Mouse (Mus musculus) left cerebral cortex, postnatal 14 days (tissue): Measurements from ENCODE around the gene Bank1. TPM values are rescaled to one million over a fixed set of nuclear protein-coding genes. Genes with fewer than 3 reads are reported as not detected.

Source experiments
- DNase-seq, 2 experiments: peaks; one replicate each; pipeline ENCODE4 v3.0.0; 2021 to 2022; ENCODE audit warnings: low spot score in 2 of 2, mixed read lengths in 1 of 2
- intact Hi-C: fragments of 180-260 bp; cut with DNase I; formaldehyde crosslinking; loops from one replicate; pipeline ENCODE4 v1.15.1; 2025
- total RNA-seq, 2 experiments: library from RNA; stranded (reverse); gene quantifications; 2 replicates each; pipeline ENCODE4 v1.2.3; 2021

Gene Bank1
- total RNA-seq, 2 experiments from 2014 or later: 0.77 to 1.1 TPM

GRCm38 (mm10) chr3:136040041-136040440, 285.8 kb downstream of the Bank1 start:
- intact Hi-C loops: no loop called here

DNA sequence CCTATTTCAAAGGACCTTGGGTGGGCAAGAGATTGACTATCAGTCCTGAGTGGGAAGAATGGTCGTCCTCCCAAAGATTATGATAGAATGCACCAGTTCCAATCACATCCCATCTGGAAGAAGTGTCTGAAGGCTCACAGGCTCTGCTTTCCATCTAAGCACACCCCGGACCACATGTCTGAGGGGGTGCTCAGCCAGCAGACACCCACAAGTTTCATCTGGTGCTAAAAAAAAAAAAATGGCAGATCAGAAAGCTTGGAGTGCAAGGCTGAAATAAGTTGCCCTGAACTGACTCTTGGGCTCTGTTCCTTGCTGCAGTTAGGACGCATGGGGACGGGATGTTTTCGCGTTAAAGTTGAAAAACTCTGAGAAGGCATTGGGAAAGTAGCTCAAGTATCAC, 286.4 kb downstream of the Bank1 start:
- peak in 1 of 2 experiments; percentile 17 for DNase-seq
- intact Hi-C loops: no loop called here

More at GRCm38 (mm10) chr3:136040041-136040440, 285.8 kb downstream of the Bank1 start:
- DNase-seq: no peak

DNA sequence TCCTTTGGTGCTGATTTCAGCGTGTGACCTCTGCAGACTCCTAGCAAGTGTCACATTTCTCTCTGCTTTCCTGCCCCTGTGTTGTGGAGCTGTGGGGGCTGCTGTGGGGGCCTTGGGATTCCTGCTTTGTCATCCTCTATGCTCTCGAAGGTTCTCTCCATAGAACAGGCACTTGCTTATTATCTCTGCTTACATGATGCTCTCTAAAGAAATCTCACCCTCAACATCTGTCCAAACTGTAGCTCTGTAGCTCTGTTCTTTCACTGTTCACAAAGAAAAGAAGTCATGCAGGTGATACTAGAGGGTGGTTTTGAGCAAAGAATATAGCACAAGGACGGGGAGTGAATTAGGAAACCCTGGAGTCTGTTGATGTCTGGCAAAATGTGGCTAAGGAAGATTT, 288.6 kb downstream of the Bank1 start:
- intact Hi-C loops: no loop called here
- no peak for DNase-seq

DNA sequence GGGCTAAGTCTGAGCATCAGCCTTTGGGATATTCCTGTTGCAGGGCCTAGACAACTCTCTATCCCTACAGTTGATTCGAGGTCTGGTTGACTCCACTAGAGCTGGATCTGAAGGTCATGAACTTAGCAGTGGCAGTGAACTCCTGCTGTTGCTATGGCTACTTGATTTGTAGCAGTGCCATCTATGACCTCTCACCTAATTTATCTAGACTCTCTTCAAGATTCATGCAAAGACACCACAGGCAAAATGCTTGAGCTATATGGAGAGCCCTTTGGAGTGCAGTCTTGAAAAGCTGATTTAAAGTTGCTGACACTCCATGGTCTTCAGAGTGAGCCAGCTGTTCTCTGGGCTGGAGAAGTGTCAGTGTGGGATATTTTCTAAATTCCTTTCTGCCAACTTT, 290.1 kb downstream of the Bank1 start:
- DNase-seq: no peak
- intact Hi-C loops: no loop called here

DNA sequence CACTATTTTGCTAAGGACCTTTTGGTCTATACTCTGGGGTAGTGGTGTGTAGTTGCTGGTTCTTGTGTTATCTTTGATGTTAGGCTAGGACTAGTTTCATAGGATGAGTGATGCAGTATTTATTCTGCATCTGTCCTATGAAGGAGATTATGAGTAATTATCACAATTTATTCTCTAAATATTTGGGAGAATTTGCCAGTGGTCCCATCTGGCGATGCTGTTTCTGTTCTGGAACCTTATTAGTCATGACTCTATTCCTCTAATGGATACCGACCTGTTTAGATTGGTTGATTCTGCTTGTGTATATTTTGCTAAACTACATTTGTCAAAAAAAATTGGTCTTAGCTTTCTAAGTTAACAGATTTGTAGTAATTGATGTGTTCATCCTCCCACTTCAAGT, 301.0 kb downstream of the Bank1 start:
- intact Hi-C loops: no loop called here
- no peak for DNase-seq

- no peak for DNase-seq
- intact Hi-C loops: no loop called here
These were observed 308.3 kb downstream of the Bank1 start for GRCm38 (mm10) chr3:136017517-136017916.

DNA sequence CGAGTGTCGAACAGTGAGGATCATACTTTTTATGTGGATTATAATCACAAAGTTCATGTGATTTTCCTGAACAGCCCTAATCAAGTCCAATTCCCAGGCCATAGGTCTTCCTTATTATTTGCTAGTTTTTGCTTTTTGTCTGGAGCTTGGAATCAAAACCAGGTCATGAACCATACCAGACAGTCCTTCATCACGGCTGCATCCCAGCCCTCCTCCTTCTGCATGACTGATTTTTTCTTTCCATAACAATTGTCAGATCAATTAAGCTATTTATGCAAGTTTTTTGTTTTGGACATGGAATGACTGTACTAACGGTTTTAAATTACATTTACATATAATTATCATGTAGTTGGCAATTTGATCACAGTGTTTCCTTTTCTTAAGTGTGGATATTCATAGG, 315.2 kb downstream of the Bank1 start:
- intact Hi-C loops: no loop called here

DNA sequence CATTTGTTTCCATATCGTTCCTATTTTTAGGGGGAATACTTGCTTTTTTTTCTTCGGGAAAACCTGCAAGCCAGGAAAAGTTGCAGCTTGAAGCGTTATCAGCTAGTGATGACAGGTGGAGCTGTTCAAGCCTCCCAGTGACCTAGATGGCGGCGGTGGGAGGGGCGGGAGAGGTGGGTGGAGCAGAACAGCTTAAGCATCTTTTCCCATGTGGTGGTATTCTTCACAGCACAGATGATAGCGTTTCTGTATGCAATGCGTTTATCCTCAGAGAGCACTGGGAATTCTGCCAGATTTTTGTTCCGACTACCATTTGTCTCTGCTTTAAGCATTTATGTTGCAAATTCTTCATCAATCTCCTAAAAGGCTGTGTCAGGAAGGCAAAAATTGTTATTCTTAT, 318.0 kb downstream of the Bank1 start:
- peak; percentile 78 to 96 for DNase-seq
- intact Hi-C loops: no loop called here

More for the DNA sequence above, 315.2 kb downstream of the Bank1 start:
- no peak for DNase-seq

DNA sequence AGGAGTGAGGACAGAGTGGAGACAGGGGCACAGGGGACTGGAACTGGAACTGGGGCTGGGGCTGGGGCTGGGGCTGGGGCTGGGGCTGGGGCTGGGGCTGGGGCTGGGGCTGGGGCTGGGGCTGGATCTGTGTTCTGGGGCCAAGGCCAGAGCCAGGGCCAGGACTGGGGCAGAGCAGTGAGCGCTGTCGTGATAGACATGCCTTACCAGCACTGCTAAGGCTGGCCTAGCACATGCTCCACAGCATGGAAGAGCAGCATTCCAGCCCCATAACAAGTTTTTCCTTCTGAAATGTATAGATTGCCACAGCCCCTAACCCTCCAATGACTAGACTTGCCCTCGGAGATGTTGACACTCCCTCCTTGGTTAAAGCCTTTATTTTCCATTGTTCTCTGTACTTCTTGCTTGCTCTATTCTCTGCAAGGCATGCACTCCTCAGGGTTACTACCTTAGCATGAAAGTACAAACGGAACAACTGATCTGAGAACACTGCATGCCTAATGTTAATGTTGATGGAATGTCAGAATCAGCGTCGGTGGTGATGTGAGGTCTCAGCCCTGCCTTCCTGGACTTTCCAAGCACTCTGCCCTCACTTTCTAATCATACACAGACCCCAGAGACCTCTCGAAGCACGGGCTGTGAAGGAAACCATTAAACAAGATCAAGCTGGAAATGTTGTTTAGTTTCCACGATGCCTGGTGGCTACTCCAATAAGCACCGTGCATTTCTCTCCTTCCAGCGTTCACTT, 318.6 kb downstream of the Bank1 start:
- intact Hi-C loops: no loop called here
- DNase-seq: no peak
